Mouse (Mus musculus) forebrain, embryonic 11.5 days (tissue): ENCODE data around the gene Phf2. TPM values are rescaled to one million over a fixed set of nuclear protein-coding genes. Genes with fewer than 3 reads are reported as not detected.

Experiments used
- ATAC-seq: fragments of 200-750 bp; cut with Nextera tagmentation; replicated peaks from 2 replicates; pipeline ENCODE4 v1.8.0; 2017; ENCODE audit warnings: moderate TSS enrichment; ENCODE audit not compliant: low FRiP score
- DNase-seq: peaks from one replicate; pipeline ENCODE4 v3.0.0-alpha.2; 2017; ENCODE audit warnings: low spot score
- H3K27ac ChIP-seq: fragments of 300-500 bp; sonication (generic); 2 replicates; pipeline ENCODE4 v1.5.1; 2014; ENCODE audit warnings: low read depth, low read length
- H3K27me3 ChIP-seq: fragments of 300-500 bp; sonication (generic); 2 replicates; pipeline ENCODE4 v1.6.1; 2014; ENCODE audit warnings: mild to moderate bottlenecking, low read length, mixed read lengths; ENCODE audit not compliant: control insufficient read depth, insufficient read depth
- H3K36me3 ChIP-seq: fragments of 300-500 bp; sonication (generic); 2 replicates; pipeline ENCODE4 v1.6.1; 2014; ENCODE audit warnings: mild to moderate bottlenecking, low read length, moderate library complexity, mixed read lengths; ENCODE audit not compliant: control insufficient read depth, insufficient read depth
- H3K4me1 ChIP-seq: fragments of 300-500 bp; sonication (generic); replicated peaks from 2 replicates; pipeline ENCODE4 v1.6.1; 2014; ENCODE audit warnings: low read length, mixed read lengths; ENCODE audit not compliant: control insufficient read depth, insufficient read depth
- H3K4me2 ChIP-seq: fragments of 300-500 bp; sonication (generic); 2 replicates; pipeline ENCODE4 v1.6.1; 2014; ENCODE audit warnings: low read depth, mild to moderate bottlenecking, low read length, moderate library complexity, mixed read lengths; ENCODE audit not compliant: severe bottlenecking
- H3K4me3 ChIP-seq: fragments of 300-500 bp; sonication (generic); 2 replicates; pipeline ENCODE4 v1.5.1; 2014; ENCODE audit warnings: low read depth, low read length
- H3K9ac ChIP-seq: fragments of 300-500 bp; sonication (generic); 2 replicates; pipeline ENCODE4 v1.6.1; 2014; ENCODE audit warnings: low read length
- H3K9me3 ChIP-seq: fragments of 300-500 bp; sonication (generic); 2 replicates; pipeline ENCODE4 v1.6.1; 2016; ENCODE audit warnings: low read length, mixed read lengths; ENCODE audit not compliant: control insufficient read depth
- WGBS: fragments of 180-500 bp; shearing (Covaris S2); extraction: QIAGEN DNeasy Blood & Tissue Kit; methylation state at CpG from one replicate; pipeline ENCODE4 v1.1.7; 2014; 5-methylcytosine and 5-hydroxymethylcytosine counted together
- polyA plus RNA-seq: library from polyadenylated mRNA; unstranded; fragments of >200 nt; fragmentation: Nextera tagmentation; extraction: Ambion mirVana; gene quantifications from 2 replicates; pipeline ENCODE4 v1.2.1, GENCODE M21; 2014

Phf2 gene
- polyA plus RNA-seq, 1 experiment from 2014 or later: 14.3 TPM

DNA sequence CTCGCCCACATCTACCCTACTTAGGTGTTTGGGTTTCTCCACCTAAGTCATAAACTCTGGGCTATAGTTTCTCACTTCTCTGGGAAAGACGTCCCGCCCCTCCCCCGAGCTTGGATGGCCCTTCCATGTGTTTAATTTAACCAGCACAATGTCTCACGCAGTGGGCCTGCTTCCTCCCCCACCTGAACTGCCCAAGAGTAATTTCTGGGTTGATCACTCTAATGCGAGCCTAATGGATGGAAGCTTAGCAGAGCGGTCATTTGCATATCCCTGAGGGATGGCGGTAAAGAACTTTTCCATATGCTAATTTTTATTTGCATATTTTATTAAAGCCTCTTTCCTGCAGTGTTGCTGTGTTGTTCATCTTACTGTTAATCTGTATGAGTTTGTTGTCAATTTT is 86.8 kb downstream of the Phf2 start:
- Histone ChIP-seq H3K4me2 (no peak overlapping the region), H3K27ac (no peak overlapping the region)
- no peak for DNase-seq

DNA sequence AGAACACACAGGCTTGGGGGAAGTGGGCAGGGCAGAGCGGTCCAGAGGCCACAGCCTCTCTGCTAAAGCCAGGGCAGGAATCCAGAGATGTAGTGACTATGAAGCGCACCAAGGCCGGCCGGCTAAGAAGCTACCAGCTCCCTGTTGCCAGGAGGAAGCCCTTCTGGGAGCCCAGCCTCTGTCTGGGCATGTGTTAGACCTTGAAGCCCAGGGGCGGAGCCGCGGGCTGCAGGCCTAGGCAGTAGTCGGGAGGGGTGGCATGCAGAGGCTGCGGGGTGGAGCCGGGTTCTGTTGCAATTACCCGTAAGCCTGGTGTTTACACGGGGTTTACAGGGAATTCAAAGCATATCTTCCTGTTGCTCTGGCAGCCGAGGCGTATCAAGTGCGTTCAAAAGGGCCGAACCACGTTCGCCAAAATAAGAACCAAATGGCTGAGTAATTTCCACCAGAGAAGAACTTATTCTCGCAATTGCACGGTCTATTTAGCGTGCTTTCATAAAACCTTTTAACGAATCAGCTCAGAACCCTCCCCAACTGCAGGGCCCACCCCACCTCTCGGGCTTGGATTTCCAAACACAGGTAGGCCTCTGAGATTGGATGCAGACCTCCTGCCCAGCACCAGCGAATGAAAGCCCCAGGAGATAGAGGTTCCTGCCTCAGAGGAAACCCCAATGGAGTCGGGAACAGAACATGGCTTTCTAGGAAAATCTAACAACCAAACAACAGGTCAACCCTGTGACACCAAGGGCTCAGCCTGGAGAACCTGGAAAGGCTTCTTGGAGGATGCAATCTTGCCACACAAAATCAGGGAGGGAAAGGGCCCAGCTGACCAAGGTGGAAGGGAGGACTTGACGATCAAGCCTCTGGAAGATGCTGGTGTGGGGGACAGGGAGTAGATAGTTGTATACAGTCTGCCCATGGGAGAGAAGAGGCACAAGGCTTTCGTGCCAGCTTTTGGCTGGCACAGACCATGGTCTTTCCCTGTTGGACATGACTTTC is 87.9 kb downstream of the Phf2 start:
- H3K27me3 ChIP-seq: no peaks in the 10 kb centered on the region
- no peak overlapping the region for H3K27ac ChIP-seq
- no peak; the same call in 1 of the 2 replicates for ATAC-seq
- H3K9me3 ChIP-seq: no peaks in the 10 kb centered on the region
- no peak overlapping the region for H3K9ac ChIP-seq
- H3K4me3 ChIP-seq: no peak overlapping the region
- H3K36me3 ChIP-seq: no peaks in the 10 kb centered on the region
- 43% methylated on average over 27 of the region's 27 CpGs for WGBS
- H3K4me2 ChIP-seq: no peak overlapping the region
- no peak for DNase-seq
- H3K4me1 ChIP-seq: peaks cover 3% of the 10 kb centered on the region; the same call in 1 of the 2 replicates

More for the DNA sequence above, 86.8 kb downstream of the Phf2 start:
- peaks cover 3% of the 10 kb centered on the region; the same call in 1 of the 2 replicates for H3K4me1 ChIP-seq
- H3K27me3 ChIP-seq: no peaks in the 10 kb centered on the region
- ATAC-seq: 0 out of 2 replicates have a peak, but pooled peaks have one; percentile 18
- no peak overlapping the region for H3K4me3 ChIP-seq
- H3K9ac ChIP-seq: no peak overlapping the region
- 60% methylated on average over 8 of the region's 8 CpGs for WGBS
- H3K9me3 ChIP-seq: no peaks in the 10 kb centered on the region
- H3K36me3 ChIP-seq: no peaks in the 10 kb centered on the region

DNA sequence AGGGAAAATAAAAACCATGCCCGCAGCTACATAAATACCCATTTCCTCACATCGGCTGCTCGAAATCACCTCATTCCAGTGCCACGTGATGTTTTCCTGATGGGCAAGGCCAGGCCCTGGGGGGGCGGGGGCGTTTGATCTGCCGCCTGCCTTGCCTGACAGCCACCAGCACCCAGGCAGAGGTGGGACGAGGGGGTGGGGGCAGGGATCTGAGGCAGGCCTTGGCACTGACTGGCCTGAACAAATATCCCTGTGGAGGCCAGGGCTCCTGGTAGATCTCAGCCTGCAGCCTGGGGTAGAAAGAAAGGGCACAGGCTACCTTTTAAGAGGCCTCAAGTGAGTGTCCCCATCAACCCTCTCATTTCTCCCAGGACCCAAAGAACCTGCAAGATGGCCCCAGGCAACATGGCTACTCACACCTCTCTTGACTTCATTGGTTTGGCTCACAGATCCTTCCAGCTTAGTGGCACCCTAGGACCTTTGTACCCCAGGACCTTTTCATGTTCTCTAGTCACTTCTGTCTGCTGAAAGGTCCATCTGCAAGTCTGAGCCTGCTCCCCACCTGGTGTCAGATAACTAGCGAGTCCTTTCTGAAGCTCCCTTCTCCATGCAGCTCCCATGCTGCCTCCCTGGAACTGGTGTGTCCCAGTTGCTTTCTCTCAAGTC is 90.4 kb downstream of the Phf2 start:
- no peak overlapping the region for H3K4me2 ChIP-seq
- 64% methylated on average over 9 of the region's 9 CpGs for WGBS
- no peaks in the 10 kb centered on the region for H3K27me3 ChIP-seq
- ATAC-seq (no peak), DNase-seq (no peak)
- H3K27ac ChIP-seq: no peak overlapping the region
- peaks cover 3% of the 10 kb centered on the region; the same call in 1 of the 2 replicates for H3K4me1 ChIP-seq
- H3K4me3 ChIP-seq: no peak overlapping the region
- H3K36me3 ChIP-seq: no peaks in the 10 kb centered on the region
- H3K9me3 ChIP-seq: no peaks in the 10 kb centered on the region
- H3K9ac ChIP-seq: no peak overlapping the region

DNA sequence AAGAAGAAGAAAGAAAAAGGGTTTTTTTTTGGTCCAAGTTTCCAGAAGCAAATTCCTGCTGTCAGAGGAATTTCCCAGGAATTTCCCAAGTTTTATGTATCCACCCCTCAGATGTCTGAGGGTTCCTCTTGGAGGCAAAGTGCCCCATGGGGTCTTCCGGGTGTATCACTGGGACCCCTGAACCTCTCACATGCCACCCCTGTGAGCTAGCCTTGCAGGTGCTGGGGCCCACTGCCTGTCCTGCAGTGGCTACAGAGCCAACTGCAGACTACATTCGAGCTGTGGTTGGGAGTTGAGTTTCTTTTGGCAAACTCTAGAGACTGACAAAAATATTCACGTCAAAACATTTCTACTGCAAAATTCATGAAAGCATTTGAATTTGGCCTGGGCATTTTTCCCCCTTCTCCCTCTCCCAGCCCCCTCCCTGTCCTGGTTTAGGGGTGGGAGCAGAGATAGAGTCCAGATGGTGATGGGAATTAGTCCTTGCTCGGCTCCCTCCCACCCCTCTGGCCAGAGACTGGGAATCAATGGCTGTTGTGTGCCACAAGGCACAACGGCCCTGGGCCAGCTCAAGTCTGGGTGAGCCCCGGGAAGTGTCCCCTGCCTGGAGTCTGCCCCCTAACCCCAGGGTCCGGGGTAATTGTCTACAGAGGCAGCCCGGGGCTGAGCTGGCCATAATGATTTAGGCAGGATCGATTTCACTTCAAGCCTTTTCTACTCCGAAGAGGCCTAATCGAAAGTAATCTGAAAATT is 91.2 kb downstream of the Phf2 start:
- Histone ChIP-seq H3K9ac (no peak overlapping the region), H3K4me1 (peaks cover 3% of the 10 kb centered on the region; the same call in 1 of the 2 replicates), H3K4me2 (no peak overlapping the region), H3K27me3 (no peaks in the 10 kb centered on the region), H3K4me3 (no peak overlapping the region), H3K27ac (no peak overlapping the region), H3K9me3 (no peaks in the 10 kb centered on the region), H3K36me3 (no peaks in the 10 kb centered on the region)
- 51% methylated on average over 11 of the region's 11 CpGs for WGBS
- no peak for DNase-seq
- ATAC-seq: no peak

DNA sequence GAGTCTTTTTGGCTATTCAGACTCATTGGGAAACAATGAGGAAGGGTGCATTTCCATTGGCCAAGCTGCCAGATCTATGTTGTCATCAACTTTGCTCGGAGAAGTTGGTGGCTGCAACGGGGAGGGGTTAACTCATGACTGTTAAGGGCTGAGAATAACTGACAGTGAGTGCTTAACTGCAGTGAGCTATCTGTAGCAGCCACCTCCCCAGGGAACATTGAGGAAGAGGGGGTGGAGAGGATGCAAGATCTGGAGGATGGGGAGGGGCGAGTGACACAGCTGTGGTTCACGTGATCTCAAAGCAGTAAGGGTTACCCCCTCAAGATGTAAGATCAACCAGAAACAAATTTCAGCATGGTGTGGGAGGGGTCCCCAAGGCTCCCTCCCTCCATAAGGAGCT is 92.8 kb downstream of the Phf2 start:
- Histone ChIP-seq H3K27ac (no peak overlapping the region), H3K4me2 (no peak overlapping the region), H3K27me3 (no peaks in the 10 kb centered on the region), H3K4me1 (no peaks in the 10 kb centered on the region), H3K4me3 (no peak overlapping the region), H3K9me3 (no peaks in the 10 kb centered on the region), H3K9ac (no peak overlapping the region), H3K36me3 (no peaks in the 10 kb centered on the region)
- WGBS: 86% methylated on average over 4 of the region's 4 CpGs
- ATAC-seq (no peak), DNase-seq (no peak)

DNA sequence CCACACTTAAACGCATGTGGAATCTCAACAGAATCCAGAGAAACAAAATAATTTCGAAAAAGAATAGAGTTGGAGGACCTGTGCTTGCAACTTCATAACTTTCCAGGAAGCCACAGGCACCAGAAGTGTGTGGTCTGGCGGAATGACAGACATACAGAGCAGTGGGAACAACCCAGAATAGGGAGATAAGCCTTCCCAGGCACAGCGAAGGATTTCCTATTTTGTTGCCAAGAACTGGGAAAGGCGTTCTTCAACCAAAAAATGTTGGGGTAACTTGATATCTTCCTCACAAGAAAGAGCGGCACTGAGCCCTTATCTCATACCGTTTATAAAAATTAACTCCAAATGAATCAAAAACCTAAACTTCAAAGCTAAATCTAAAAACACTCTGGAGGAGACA is 96.4 kb downstream of the Phf2 start:
- no peak overlapping the region for H3K9ac ChIP-seq
- no peaks in the 10 kb centered on the region for H3K4me1 ChIP-seq
- no peak overlapping the region for H3K27ac ChIP-seq
- WGBS: 84% methylated on average over 7 of the region's 7 CpGs
- no peak for DNase-seq
- H3K9me3 ChIP-seq: no peaks in the 10 kb centered on the region
- no peak overlapping the region for H3K4me2 ChIP-seq
- no peaks in the 10 kb centered on the region for H3K27me3 ChIP-seq
- ATAC-seq: no peak
- no peaks in the 10 kb centered on the region for H3K36me3 ChIP-seq
- no peak overlapping the region for H3K4me3 ChIP-seq

DNA sequence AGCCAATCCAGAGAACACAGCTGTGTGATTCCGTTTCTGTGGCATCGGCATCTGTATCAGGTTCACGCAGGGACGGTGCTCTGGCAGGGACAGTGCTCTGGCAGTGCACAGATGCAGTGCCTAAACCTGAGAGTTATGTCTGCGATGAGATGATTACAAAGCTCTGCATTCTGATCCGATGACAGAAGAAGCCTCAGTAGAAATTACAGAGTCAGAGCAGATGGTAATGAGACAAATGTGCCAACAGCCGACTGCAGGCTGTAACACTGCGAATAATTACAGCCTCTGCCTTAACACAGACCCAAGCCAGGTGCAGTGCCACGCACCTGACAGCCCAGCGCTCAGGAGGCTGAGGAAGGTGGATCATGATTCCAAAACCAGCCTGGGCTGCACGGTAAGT is 102.8 kb downstream of the Phf2 start:
- no peaks in the 10 kb centered on the region for H3K27me3 ChIP-seq

DNA sequence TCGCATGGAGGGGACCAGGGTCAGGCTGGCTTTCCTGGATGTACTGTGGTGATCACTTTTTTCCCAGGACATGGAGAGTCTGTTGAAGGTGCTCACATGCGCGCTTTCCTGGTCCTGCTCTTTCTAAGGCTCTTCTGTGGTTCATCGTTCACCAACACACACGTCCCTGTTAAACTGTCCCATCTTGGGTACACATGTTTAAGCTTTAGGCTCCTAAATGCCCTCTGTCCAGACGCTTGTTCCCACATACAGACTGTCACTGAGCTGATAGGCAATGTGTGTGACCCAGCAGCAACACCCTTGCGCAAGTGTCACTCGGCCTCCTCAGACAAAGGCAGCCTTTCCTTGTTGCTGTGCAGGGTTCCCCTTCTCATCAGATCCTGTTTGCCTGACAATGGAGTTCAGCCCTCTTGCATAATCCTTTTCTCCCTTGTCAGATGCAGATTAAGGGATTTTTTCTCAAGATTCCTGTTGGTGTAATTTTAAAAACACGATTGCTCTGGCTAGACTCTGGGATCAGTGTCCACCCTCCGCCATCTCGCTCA is 107.1 kb downstream of the Phf2 start:
- no peak for ATAC-seq
- Histone ChIP-seq H3K9me3 (no peaks in the 10 kb centered on the region), H3K27me3 (no peaks in the 10 kb centered on the region), H3K27ac (no peak overlapping the region), H3K4me3 (no peak overlapping the region), H3K4me2 (no peak overlapping the region), H3K9ac (no peak overlapping the region), H3K4me1 (no peaks in the 10 kb centered on the region; the same call in 1 of the 2 replicates), H3K36me3 (no peaks in the 10 kb centered on the region)
- WGBS: 31% methylated on average over 11 of the region's 11 CpGs
- DNase-seq: no peak

More for the DNA sequence above, 102.8 kb downstream of the Phf2 start:
- no peaks in the 10 kb centered on the region; the same call in 1 of the 2 replicates for H3K4me1 ChIP-seq
- no peak overlapping the region for H3K4me3 ChIP-seq
- DNase-seq (no peak), ATAC-seq (no peak)
- no peak overlapping the region for H3K4me2 ChIP-seq
- 81% methylated on average over 11 of the region's 11 CpGs for WGBS
- no peaks in the 10 kb centered on the region for H3K36me3 ChIP-seq
- H3K27ac ChIP-seq: no peak overlapping the region
- no peak overlapping the region for H3K9ac ChIP-seq
- no peaks in the 10 kb centered on the region for H3K9me3 ChIP-seq
